Mouse (Mus musculus): Measurements from ENCODE around the gene Anxa7. TPM values are rescaled to one million over a fixed set of nuclear protein-coding genes. Genes with fewer than 3 reads are reported as not detected.

Gene Anxa7
- polyA plus RNA-seq, 1 experiment: 121 TPM

- Histone ChIP-seq H3K27ac (ENCODE audit: insufficient read depth, low read length) (no peak overlapping the region), H3K36me3 (ENCODE audit: control insufficient read depth, insufficient read depth, low read length, poor library complexity, severe bottlenecking) (0 out of 2 replicates have a peak, but pooled peaks cover 2% of the 10 kb centered on the region), H3K9ac (ENCODE audit: low read depth, poor library complexity, severe bottlenecking) (no peak overlapping the region)
Observed at GRCm38 (mm10) chr14:20451302-20451701, 28.6 kb downstream of the Anxa7 start.

GRCm38 (mm10) chr14:20447209-20447608 is 32.7 kb downstream of the Anxa7 start:
- no peaks in the 10 kb centered on the region for H3K4me1 ChIP-seq (ENCODE audit: control insufficient read depth, insufficient read depth, low read length)
- no peaks in the 10 kb centered on the region for H3K36me3 ChIP-seq (ENCODE audit: control insufficient read depth, insufficient read depth, low read length, poor library complexity, severe bottlenecking)
- H3K9me3 ChIP-seq (replicated peaks; ENCODE audit: control insufficient read depth, insufficient read depth, low read length, poor library complexity, severe bottlenecking): no peaks in the 10 kb centered on the region
- no peak for TF ChIP-seq EP300 (IDR thresholded peaks at IDR 0.05; ENCODE audit: insufficient read depth, low read depth, low read length)
- no peak for TF ChIP-seq CTCF (IDR thresholded peaks at IDR 0.05; ENCODE audit: low read depth, low read length)
- TF ChIP-seq POLR2A (IDR thresholded peaks at IDR 0.05; ENCODE audit: insufficient read depth, low read length): no peak
- no peak overlapping the region for H3K4me3 ChIP-seq (ENCODE audit: low read depth, low read length)
- H3K27me3 ChIP-seq (ENCODE audit: control insufficient read depth, insufficient read depth, low read length, poor library complexity, severe bottlenecking): no peaks in the 10 kb centered on the region
- no peak overlapping the region for H3K27ac ChIP-seq (ENCODE audit: insufficient read depth, low read length)
- H3K9ac ChIP-seq (ENCODE audit: low read depth, poor library complexity, severe bottlenecking): no peak overlapping the region

More at GRCm38 (mm10) chr14:20451302-20451701, 28.6 kb downstream of the Anxa7 start:
- no peaks in the 10 kb centered on the region for H3K4me1 ChIP-seq (ENCODE audit: control insufficient read depth, insufficient read depth, low read length)
- H3K9me3 ChIP-seq (replicated peaks; ENCODE audit: control insufficient read depth, insufficient read depth, low read length, poor library complexity, severe bottlenecking): no peaks in the 10 kb centered on the region
- TF ChIP-seq EP300 (IDR thresholded peaks at IDR 0.05; ENCODE audit: insufficient read depth, low read depth, low read length): no peak
- peak overlapping the region; percentile 59 for H3K4me3 ChIP-seq (ENCODE audit: low read depth, low read length)
- no peaks in the 10 kb centered on the region for H3K27me3 ChIP-seq (ENCODE audit: control insufficient read depth, insufficient read depth, low read length, poor library complexity, severe bottlenecking)

- TF ChIP-seq EP300 (IDR thresholded peaks at IDR 0.05; ENCODE audit: insufficient read depth, low read depth, low read length): no peak
- TF ChIP-seq CTCF (IDR thresholded peaks at IDR 0.05; ENCODE audit: low read depth, low read length): no peak
- TF ChIP-seq POLR2A (IDR thresholded peaks at IDR 0.05; ENCODE audit: insufficient read depth, low read length): no peak
- H3K36me3 ChIP-seq (ENCODE audit: control insufficient read depth, insufficient read depth, low read length, poor library complexity, severe bottlenecking): no peaks in the 10 kb centered on the region
- H3K27ac ChIP-seq (ENCODE audit: insufficient read depth, low read length): no peak overlapping the region
- no peak overlapping the region for H3K4me3 ChIP-seq (ENCODE audit: low read depth, low read length)
- H3K4me1 ChIP-seq (ENCODE audit: control insufficient read depth, insufficient read depth, low read length): no peaks in the 10 kb centered on the region
- no peak overlapping the region for H3K9ac ChIP-seq (ENCODE audit: low read depth, poor library complexity, severe bottlenecking)
- no peaks in the 10 kb centered on the region for H3K9me3 ChIP-seq (replicated peaks; ENCODE audit: control insufficient read depth, insufficient read depth, low read length, poor library complexity, severe bottlenecking)
- no peaks in the 10 kb centered on the region for H3K27me3 ChIP-seq (ENCODE audit: control insufficient read depth, insufficient read depth, low read length, poor library complexity, severe bottlenecking)
Observed at GRCm38 (mm10) chr14:20442252-20442651, 37.7 kb downstream of the Anxa7 start.

- TF ChIP-seq EP300 (IDR thresholded peaks at IDR 0.05; ENCODE audit: insufficient read depth, low read depth, low read length) (no peak), CTCF (IDR thresholded peaks at IDR 0.05; ENCODE audit: low read depth, low read length) (no peak), POLR2A (IDR thresholded peaks at IDR 0.05; ENCODE audit: insufficient read depth, low read length) (no peak)
- Histone ChIP-seq H3K9me3 (replicated peaks; ENCODE audit: control insufficient read depth, insufficient read depth, low read length, poor library complexity, severe bottlenecking) (no peaks in the 10 kb centered on the region), H3K36me3 (ENCODE audit: control insufficient read depth, insufficient read depth, low read length, poor library complexity, severe bottlenecking) (no peaks in the 10 kb centered on the region), H3K27ac (ENCODE audit: insufficient read depth, low read length) (no peak overlapping the region), H3K27me3 (ENCODE audit: control insufficient read depth, insufficient read depth, low read length, poor library complexity, severe bottlenecking) (no peaks in the 10 kb centered on the region), H3K9ac (ENCODE audit: low read depth, poor library complexity, severe bottlenecking) (no peak overlapping the region), H3K4me3 (ENCODE audit: low read depth, low read length) (no peak overlapping the region), H3K4me1 (ENCODE audit: control insufficient read depth, insufficient read depth, low read length) (no peaks in the 10 kb centered on the region)
Observed at GRCm38 (mm10) chr14:20436976-20437375, 43.0 kb downstream of the Anxa7 start.

- no peak overlapping the region for H3K4me3 ChIP-seq (ENCODE audit: low read depth, low read length)
- TF ChIP-seq POLR2A (IDR thresholded peaks at IDR 0.05; ENCODE audit: insufficient read depth, low read length) (no peak), EP300 (IDR thresholded peaks at IDR 0.05; ENCODE audit: insufficient read depth, low read depth, low read length) (no peak), CTCF (IDR thresholded peaks at IDR 0.05; ENCODE audit: low read depth, low read length) (no peak)
- no peaks in the 10 kb centered on the region for H3K4me1 ChIP-seq (ENCODE audit: control insufficient read depth, insufficient read depth, low read length)
- H3K36me3 ChIP-seq (ENCODE audit: control insufficient read depth, insufficient read depth, low read length, poor library complexity, severe bottlenecking): no peaks in the 10 kb centered on the region
- no peaks in the 10 kb centered on the region for H3K9me3 ChIP-seq (replicated peaks; ENCODE audit: control insufficient read depth, insufficient read depth, low read length, poor library complexity, severe bottlenecking)
- H3K9ac ChIP-seq (ENCODE audit: low read depth, poor library complexity, severe bottlenecking): no peak overlapping the region
- no peaks in the 10 kb centered on the region for H3K27me3 ChIP-seq (ENCODE audit: control insufficient read depth, insufficient read depth, low read length, poor library complexity, severe bottlenecking)
- no peak overlapping the region for H3K27ac ChIP-seq (ENCODE audit: insufficient read depth, low read length)
Observed at GRCm38 (mm10) chr14:20432420-20432819, 47.5 kb downstream of the Anxa7 start.

- no peak overlapping the region for H3K4me3 ChIP-seq (ENCODE audit: low read depth, low read length)
- H3K4me1 ChIP-seq (ENCODE audit: control insufficient read depth, insufficient read depth, low read length): no peaks in the 10 kb centered on the region
- H3K9ac ChIP-seq (ENCODE audit: low read depth, poor library complexity, severe bottlenecking): no peak overlapping the region
- TF ChIP-seq EP300 (IDR thresholded peaks at IDR 0.05; ENCODE audit: insufficient read depth, low read depth, low read length): no peak
- TF ChIP-seq POLR2A (IDR thresholded peaks at IDR 0.05; ENCODE audit: insufficient read depth, low read length): no peak
- TF ChIP-seq CTCF (IDR thresholded peaks at IDR 0.05; ENCODE audit: low read depth, low read length): no peak
- no peaks in the 10 kb centered on the region for H3K36me3 ChIP-seq (ENCODE audit: control insufficient read depth, insufficient read depth, low read length, poor library complexity, severe bottlenecking)
- no peaks in the 10 kb centered on the region for H3K27me3 ChIP-seq (ENCODE audit: control insufficient read depth, insufficient read depth, low read length, poor library complexity, severe bottlenecking)
- no peak overlapping the region for H3K27ac ChIP-seq (ENCODE audit: insufficient read depth, low read length)
- H3K9me3 ChIP-seq (replicated peaks; ENCODE audit: control insufficient read depth, insufficient read depth, low read length, poor library complexity, severe bottlenecking): no peaks in the 10 kb centered on the region
Observed at GRCm38 (mm10) chr14:20431726-20432125, 48.2 kb downstream of the Anxa7 start.
